Mouse (Mus musculus): ENCODE data around the gene Acbd6.

The Acbd6 gene

GRCm38 (mm10) chr1:155558012-155558842, at the start of gene Acbd6:
TSS of gene Acbd6 (plus strand) at chr1:155558120.
- DNase-seq = peak; percentile 82

DNA sequence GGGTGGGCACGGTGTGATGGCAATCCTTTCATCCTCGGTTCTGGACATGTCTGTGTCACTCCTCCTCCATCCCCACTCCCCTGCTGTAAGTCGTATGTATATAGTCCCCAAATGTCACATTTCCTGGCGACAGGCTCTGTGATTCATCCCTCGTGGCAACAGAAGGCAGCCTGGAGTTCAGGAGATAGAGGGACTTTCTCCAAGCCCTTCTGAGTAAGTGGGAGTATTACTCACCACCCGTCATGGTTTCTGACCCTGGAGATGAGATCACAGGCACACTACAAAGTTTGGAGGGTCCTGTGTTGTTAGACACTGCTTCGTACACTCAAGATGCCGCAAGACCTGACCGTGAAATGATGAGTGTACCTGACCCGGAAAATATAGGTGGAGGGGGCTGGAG, 47.7 kb upstream of the Acbd6 start:
- no peak for DNase-seq

DNA sequence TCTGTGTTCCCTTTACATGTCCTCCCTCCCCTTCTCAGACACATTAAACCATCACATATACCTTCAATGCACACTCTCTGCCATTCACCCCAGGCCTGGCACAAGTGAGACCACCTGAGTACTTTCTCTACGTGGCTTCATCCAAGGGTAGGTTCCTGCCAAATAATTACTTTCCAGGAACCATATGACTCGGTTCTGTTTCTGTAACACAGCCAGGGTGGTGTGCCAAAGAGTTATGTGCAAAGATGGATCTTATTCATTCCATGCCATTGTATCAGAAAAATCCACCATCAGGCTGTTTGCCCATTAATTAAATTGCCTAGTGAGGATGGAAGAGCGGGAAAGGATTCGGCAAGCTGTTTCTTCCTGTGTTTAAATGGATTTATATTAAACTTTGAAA, 42.1 kb upstream of the Acbd6 start:
- DNase-seq = peak; percentile 36

GRCm38 (mm10) chr1:155516594-155516993, 41.3 kb upstream of the Acbd6 start:
- DNase-seq = peak; percentile 57

GRCm38 (mm10) chr1:155517060-155517459, 40.9 kb upstream of the Acbd6 start:
- DNase-seq = no peak

- DNase-seq = no peak
Observed at GRCm38 (mm10) chr1:155520285-155520684, 37.6 kb upstream of the Acbd6 start.

GRCm38 (mm10) chr1:155522493-155522892, 35.4 kb upstream of the Acbd6 start:
- no peak for DNase-seq

- no peak for DNase-seq
Observed at GRCm38 (mm10) chr1:155526176-155526575, 31.7 kb upstream of the Acbd6 start.

- no peak for DNase-seq
Observed at GRCm38 (mm10) chr1:155527027-155527786, 30.7 kb upstream of the Acbd6 start.

DNA sequence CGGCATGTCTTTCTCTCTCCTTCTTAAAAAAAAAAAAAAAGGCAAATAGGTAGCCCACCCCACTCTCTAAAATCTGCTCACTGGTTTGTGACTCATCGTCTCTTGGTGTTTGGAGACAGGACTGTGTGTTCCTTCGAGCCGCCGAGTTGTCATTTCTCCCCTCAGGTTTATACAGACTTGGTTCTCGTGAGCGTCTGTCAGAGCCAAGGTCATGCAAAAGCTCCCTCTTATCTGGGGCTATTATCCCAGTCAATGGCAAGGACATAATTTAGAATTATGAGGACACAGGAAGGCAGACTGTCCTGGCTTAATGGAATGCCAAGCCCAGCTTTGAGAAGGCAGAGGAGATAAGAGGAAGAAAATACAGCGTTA, 30.1 kb upstream of the Acbd6 start:
- DNase-seq = no peak

GRCm38 (mm10) chr1:155528405-155529119, 29.4 kb upstream of the Acbd6 start:
- DNase-seq = no peak

GRCm38 (mm10) chr1:155529120-155529963, 28.6 kb upstream of the Acbd6 start:
- DNase-seq = no peak

GRCm38 (mm10) chr1:155530561-155531457, 27.1 kb upstream of the Acbd6 start:
- no peak for DNase-seq

DNA sequence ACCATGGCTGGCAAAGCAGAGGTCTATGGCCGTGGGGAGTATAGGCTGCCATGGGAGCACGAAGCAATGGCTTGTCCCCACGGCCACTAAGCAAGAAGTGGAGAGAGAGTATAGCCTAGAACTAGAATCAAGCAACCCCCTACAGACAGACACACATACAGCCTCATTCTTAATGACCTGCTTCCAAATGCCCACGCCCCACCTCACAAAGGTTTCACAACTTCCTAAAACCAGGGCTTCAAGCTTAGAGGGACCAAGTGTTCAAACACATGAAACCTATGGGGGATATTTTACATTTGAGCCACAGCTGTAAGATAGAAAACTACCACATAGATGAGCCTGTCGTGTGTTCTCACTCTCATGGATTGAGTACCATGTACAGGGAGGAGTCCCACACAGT, 25.5 kb upstream of the Acbd6 start:
- no peak for DNase-seq

DNA sequence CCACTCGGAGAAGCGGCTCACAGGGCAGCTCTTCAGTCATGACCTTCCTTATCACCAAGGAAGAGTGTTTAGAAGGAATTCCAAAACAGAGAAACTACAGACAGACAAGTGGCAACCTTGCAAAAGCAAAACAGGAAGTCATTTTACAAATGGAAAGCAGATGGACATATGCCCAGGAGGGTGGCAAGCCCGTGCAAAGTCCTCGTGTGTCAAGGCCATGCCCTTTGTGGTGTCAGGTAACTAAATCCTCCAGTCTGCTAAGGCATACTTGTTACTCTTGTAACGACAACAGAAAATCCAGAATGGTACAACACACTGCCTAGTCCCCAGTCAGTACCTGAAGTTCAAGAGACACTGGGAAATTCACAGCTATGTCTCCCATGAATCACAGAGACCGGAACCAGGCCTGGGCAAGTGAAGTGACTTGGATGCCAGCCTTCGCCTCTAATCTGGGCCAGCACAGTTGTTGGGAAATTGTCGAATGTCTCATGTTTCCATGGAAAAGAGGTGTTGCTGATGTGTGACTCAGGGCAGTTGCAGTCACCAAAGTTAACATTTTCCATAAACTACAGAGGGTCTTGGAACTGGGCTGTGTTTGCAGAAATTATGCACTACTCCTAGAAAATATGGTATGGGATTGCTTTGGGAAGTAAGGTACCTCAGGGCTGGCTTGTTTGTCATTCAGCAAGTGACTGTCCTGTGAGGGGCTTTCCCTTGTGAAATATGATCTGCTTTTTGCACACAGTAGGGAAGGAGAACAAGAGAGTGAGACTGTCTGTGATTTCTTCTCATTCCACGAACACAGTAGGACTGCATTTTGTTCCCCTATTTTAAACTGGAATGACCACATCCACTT, 24.9 kb upstream of the Acbd6 start:
- no peak for DNase-seq

- no peak for DNase-seq
Observed at GRCm38 (mm10) chr1:155533689-155533965, 24.3 kb upstream of the Acbd6 start.

- DNase-seq = peak; percentile 27
Observed at GRCm38 (mm10) chr1:155537005-155537642, 20.8 kb upstream of the Acbd6 start.

- DNase-seq = no peak
Observed at GRCm38 (mm10) chr1:155538006-155538405, 19.9 kb upstream of the Acbd6 start.

GRCm38 (mm10) chr1:155557642-155558011, 293 bp upstream of the Acbd6 start:
- DNase-seq = no peak

- no peak for DNase-seq
Observed at GRCm38 (mm10) chr1:155560021-155560420, 2.1 kb downstream of the Acbd6 start.
